Mouse (Mus musculus) heart, embryonic 16.5 days (tissue): Measurements from ENCODE around the gene Tas2r126. TPM values are rescaled to one million over a fixed set of nuclear protein-coding genes. Genes with fewer than 3 reads are reported as not detected.

Experiments used
- ATAC-seq: fragments of 200-750 bp; cut with Nextera tagmentation; replicated peaks from 2 replicates; pipeline ENCODE4 v1.8.0; 2017; ENCODE audit warnings: moderate number of reproducible peaks; ENCODE audit not compliant: insufficient read depth, low FRiP score; ENCODE audit errors: extremely low read depth
- H3K27ac ChIP-seq: fragments of 300-500 bp; sonication (generic); 2 replicates; pipeline ENCODE4 v1.5.1; 2014; ENCODE audit warnings: mild to moderate bottlenecking, low read length, control low read depth, moderate library complexity
- H3K27me3 ChIP-seq: fragments of 300-500 bp; sonication (generic); 2 replicates; pipeline ENCODE4 v1.6.1; 2014; ENCODE audit warnings: low read length, mixed read lengths; ENCODE audit not compliant: control insufficient read depth, insufficient read depth
- H3K36me3 ChIP-seq: fragments of 300-500 bp; sonication (generic); 2 replicates; pipeline ENCODE4 v1.6.1; 2014; ENCODE audit not compliant: control insufficient read depth, insufficient read depth
- H3K4me1 ChIP-seq: fragments of 300-500 bp; sonication (generic); 2 replicates; pipeline ENCODE4 v1.6.1; 2014; ENCODE audit warnings: low read length, mixed read lengths; ENCODE audit not compliant: control insufficient read depth, insufficient read depth
- H3K4me2 ChIP-seq: fragments of 300-500 bp; sonication (generic); 2 replicates; pipeline ENCODE4 v1.6.1; 2014; ENCODE audit warnings: low read depth, mild to moderate bottlenecking, control low read depth, low read length
- H3K4me3 ChIP-seq: fragments of 300-500 bp; sonication (generic); 2 replicates; pipeline ENCODE4 v1.5.1; 2014; ENCODE audit warnings: mild to moderate bottlenecking, control low read depth, low read length
- H3K9ac ChIP-seq: fragments of 300-500 bp; sonication (generic); 2 replicates; pipeline ENCODE4 v1.6.1; 2014; ENCODE audit warnings: low read length, control low read depth
- H3K9me3 ChIP-seq: fragments of 300-500 bp; sonication (generic); replicated peaks from 2 replicates; pipeline ENCODE4 v1.6.1; 2016; ENCODE audit warnings: low read length; ENCODE audit not compliant: control insufficient read depth
- WGBS: fragments of 180-500 bp; shearing (Covaris S2); extraction: QIAGEN DNeasy Blood & Tissue Kit; methylation state at CpG from one replicate; pipeline ENCODE4 v1.1.7; 2014; 5-methylcytosine and 5-hydroxymethylcytosine counted together
- polyA plus RNA-seq: library from polyadenylated mRNA; unstranded; fragments of >200 nt; fragmentation: Nextera tagmentation; extraction: Ambion mirVana; gene quantifications from 2 replicates; pipeline ENCODE4 v1.2.1, GENCODE M21; 2015

Tas2r126 gene
- polyA plus RNA-seq, 1 experiment from 2014 or later: not detected

GRCm38 (mm10) chr6:42419443-42419842, 14.9 kb upstream of the Tas2r126 start:
- WGBS: 91% methylated on average over 2 of the region's 2 CpGs
- Histone ChIP-seq H3K9me3 (no peaks in the 10 kb centered on the region), H3K4me3 (no peak overlapping the region), H3K27ac (no peak overlapping the region), H3K4me1 (no peaks in the 10 kb centered on the region), H3K36me3 (no peaks in the 10 kb centered on the region), H3K27me3 (no peaks in the 10 kb centered on the region), H3K9ac (no peak overlapping the region), H3K4me2 (no peak overlapping the region)
- no peak for ATAC-seq

GRCm38 (mm10) chr6:42421439-42421838, 12.9 kb upstream of the Tas2r126 start:
- Histone ChIP-seq H3K4me2 (no peak overlapping the region), H3K27me3 (no peaks in the 10 kb centered on the region), H3K4me1 (no peaks in the 10 kb centered on the region), H3K9me3 (no peaks in the 10 kb centered on the region), H3K4me3 (no peak overlapping the region), H3K36me3 (no peaks in the 10 kb centered on the region), H3K9ac (no peak overlapping the region), H3K27ac (no peak overlapping the region)
- ATAC-seq: no peak
- 77% methylated on average over 2 of the region's 2 CpGs for WGBS

- no peak overlapping the region for H3K27ac ChIP-seq
- H3K9me3 ChIP-seq: no peaks in the 10 kb centered on the region
- no peak overlapping the region for H3K9ac ChIP-seq
- 84% methylated on average over 3 of the region's 3 CpGs for WGBS
- no peak for ATAC-seq
- no peak overlapping the region for H3K4me3 ChIP-seq
- no peak overlapping the region for H3K4me2 ChIP-seq
- H3K4me1 ChIP-seq: no peaks in the 10 kb centered on the region
- H3K27me3 ChIP-seq: no peaks in the 10 kb centered on the region
- H3K36me3 ChIP-seq: no peaks in the 10 kb centered on the region
These were observed 9.9 kb upstream of the Tas2r126 start for GRCm38 (mm10) chr6:42424472-42424871.

- Histone ChIP-seq H3K27ac (no peak overlapping the region), H3K4me1 (no peaks in the 10 kb centered on the region), H3K27me3 (no peaks in the 10 kb centered on the region), H3K9ac (no peak overlapping the region), H3K4me2 (no peak overlapping the region), H3K4me3 (no peak overlapping the region), H3K36me3 (no peaks in the 10 kb centered on the region), H3K9me3 (no peaks in the 10 kb centered on the region)
- ATAC-seq: no peak
- 57% methylated on average over 4 of the region's 4 CpGs for WGBS
These were observed 8.0 kb upstream of the Tas2r126 start for GRCm38 (mm10) chr6:42426337-42426736.

- Histone ChIP-seq H3K27me3 (no peaks in the 10 kb centered on the region), H3K36me3 (no peaks in the 10 kb centered on the region), H3K9ac (no peak overlapping the region), H3K4me2 (no peak overlapping the region), H3K4me1 (no peaks in the 10 kb centered on the region), H3K9me3 (no peaks in the 10 kb centered on the region), H3K4me3 (no peak overlapping the region), H3K27ac (no peak overlapping the region)
- no peak for ATAC-seq
- 46% methylated on average over 2 of the region's 2 CpGs for WGBS
These were observed 781 bp upstream of the Tas2r126 start for GRCm38 (mm10) chr6:42433554-42433953.

- H3K27me3 ChIP-seq: no peaks in the 10 kb centered on the region
- no peaks in the 10 kb centered on the region for H3K4me1 ChIP-seq
- no peak for ATAC-seq
- no peak overlapping the region for H3K27ac ChIP-seq
- H3K36me3 ChIP-seq: no peaks in the 10 kb centered on the region
- 74% methylated on average over 2 of the region's 2 CpGs for WGBS
- no peaks in the 10 kb centered on the region for H3K9me3 ChIP-seq
- no peak overlapping the region for H3K4me3 ChIP-seq
- H3K9ac ChIP-seq: no peak overlapping the region
- H3K4me2 ChIP-seq: no peak overlapping the region
These were observed 1.2 kb downstream of the Tas2r126 start for GRCm38 (mm10) chr6:42435490-42435889.

GRCm38 (mm10) chr6:42441395-42441794, 7.1 kb downstream of the Tas2r126 start:
- H3K9ac ChIP-seq: no peak overlapping the region
- ATAC-seq: no peak
- no peaks in the 10 kb centered on the region for H3K9me3 ChIP-seq
- H3K27me3 ChIP-seq: no peaks in the 10 kb centered on the region
- H3K4me1 ChIP-seq: 0 out of 2 replicates have a peak, but pooled peaks cover 3% of the 10 kb centered on the region
- H3K36me3 ChIP-seq: no peaks in the 10 kb centered on the region
- no peak overlapping the region for H3K4me3 ChIP-seq
- H3K27ac ChIP-seq: no peak overlapping the region
- no peak overlapping the region for H3K4me2 ChIP-seq
- WGBS: 43% methylated on average over 2 of the region's 2 CpGs

- H3K36me3 ChIP-seq: no peaks in the 10 kb centered on the region
- H3K4me2 ChIP-seq: no peak overlapping the region
- H3K4me3 ChIP-seq: no peak overlapping the region
- H3K4me1 ChIP-seq: 0 out of 2 replicates have a peak, but pooled peaks cover 3% of the 10 kb centered on the region
- 65% methylated on average over 2 of the region's 2 CpGs for WGBS
- no peaks in the 10 kb centered on the region for H3K27me3 ChIP-seq
- no peak for ATAC-seq
- no peak overlapping the region for H3K9ac ChIP-seq
- H3K27ac ChIP-seq: no peak overlapping the region
- H3K9me3 ChIP-seq: no peaks in the 10 kb centered on the region
These were observed 10.2 kb downstream of the Tas2r126 start for GRCm38 (mm10) chr6:42444491-42444890.

GRCm38 (mm10) chr6:42447381-42447780, 13.0 kb downstream of the Tas2r126 start:
- WGBS: 71% methylated on average over 2 of the region's 2 CpGs
- Histone ChIP-seq H3K27ac (no peak overlapping the region), H3K4me2 (no peak overlapping the region), H3K9ac (no peak overlapping the region), H3K27me3 (no peaks in the 10 kb centered on the region), H3K36me3 (no peaks in the 10 kb centered on the region), H3K4me3 (no peak overlapping the region), H3K9me3 (no peaks in the 10 kb centered on the region), H3K4me1 (no peaks in the 10 kb centered on the region)
- ATAC-seq: no peak

- no peak for ATAC-seq
- Histone ChIP-seq H3K27ac (no peak within 1 kb of the TSS), H3K4me1 (no peaks in the 10 kb centered on the region), H3K4me2 (no peak within 1 kb of the TSS), H3K36me3 (no peaks in the 10 kb centered on the region), H3K4me3 (no peak within 1 kb of the TSS), H3K9ac (no peak within 1 kb of the TSS), H3K9me3 (no peaks in the 10 kb centered on the region), H3K27me3 (no peaks in the 10 kb centered on the region)
- WGBS: 44% methylated on average over 1 of the region's 1 CpGs
These were observed 30.8 kb downstream of the Tas2r126 start, which contains the start of gene Olfr458 for GRCm38 (mm10) chr6:42465096-42465495. Gene Olfr458 (minus strand): TSS chr6:42465196.
